Mouse (Mus musculus): Measurements from ENCODE around the gene Actn2.

Actn2 gene

GRCm38 (mm10) chr13:12311930-12312492, 28.5 kb downstream of the Actn2 start:
- DNase-seq: no peak

DNA sequence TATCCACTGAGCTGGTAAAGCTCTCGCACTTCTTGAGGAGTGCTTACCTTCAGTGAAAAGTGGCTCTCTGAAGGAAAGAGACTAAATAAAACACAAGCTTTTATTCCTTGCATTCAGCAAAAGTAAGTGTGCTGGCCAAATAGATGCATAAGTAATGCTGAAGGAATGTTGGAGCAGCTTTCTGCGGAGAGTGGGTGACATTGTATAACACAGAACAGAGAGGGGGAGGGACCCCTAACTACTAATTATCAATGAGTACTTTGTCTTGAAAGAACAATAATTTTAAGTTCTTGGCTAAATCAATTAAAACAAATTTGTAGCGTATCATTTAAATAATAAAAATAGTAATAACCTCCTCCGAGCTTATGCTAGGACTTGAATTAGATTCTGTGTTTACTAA, 29.2 kb downstream of the Actn2 start:
- DNase-seq: no peak

GRCm38 (mm10) chr13:12309446-12309845, 31.1 kb downstream of the Actn2 start:
- DNase-seq: no peak

GRCm38 (mm10) chr13:12308878-12309277, 31.7 kb downstream of the Actn2 start:
- DNase-seq: no peak

- no peak for DNase-seq
Observed at GRCm38 (mm10) chr13:12308473-12308872, 32.1 kb downstream of the Actn2 start.

DNA sequence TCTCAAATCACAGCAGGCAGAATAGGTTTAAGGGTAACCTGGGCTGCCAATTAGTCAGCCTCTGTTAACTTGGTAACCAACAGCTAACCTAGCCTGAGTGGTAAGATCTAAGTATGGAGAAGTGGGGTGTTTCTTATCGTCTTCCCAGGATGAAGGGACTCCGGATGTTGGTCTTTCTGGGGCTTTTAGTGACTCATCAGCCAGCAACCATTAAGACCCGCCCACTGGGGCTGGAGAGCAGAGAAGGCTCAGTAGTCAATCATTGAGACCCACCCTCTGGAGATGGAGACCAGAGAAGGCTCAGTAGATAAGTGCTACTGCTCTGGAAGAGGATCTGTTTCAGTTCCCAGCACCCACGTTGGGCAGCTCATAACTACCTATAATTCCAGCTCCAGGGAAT, 33.3 kb downstream of the Actn2 start:
- no peak for DNase-seq

- no peak for DNase-seq
Observed at GRCm38 (mm10) chr13:12305540-12305939, 35.0 kb downstream of the Actn2 start.

DNA sequence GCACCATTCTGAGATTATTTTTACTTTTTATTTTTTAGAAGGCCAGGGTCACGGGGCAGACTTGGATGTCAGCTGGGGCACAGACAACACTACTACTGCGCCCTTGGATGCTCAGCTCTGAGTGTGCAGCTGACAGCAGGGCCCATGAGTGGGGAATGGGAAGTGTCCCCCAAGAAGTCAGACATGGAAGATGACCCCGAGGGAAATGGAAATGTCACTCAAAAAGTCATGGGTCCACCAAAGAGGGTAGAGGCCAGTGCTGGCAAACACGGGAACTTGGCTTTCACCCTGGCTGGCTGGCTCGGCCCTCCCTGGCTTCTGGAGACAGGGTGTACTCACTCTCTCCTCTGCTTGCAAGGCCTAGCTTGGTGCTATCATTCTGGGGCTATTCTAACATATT, 35.6 kb downstream of the Actn2 start:
- DNase-seq: no peak

GRCm38 (mm10) chr13:12297777-12298176, 42.8 kb downstream of the Actn2 start:
- DNase-seq: no peak

GRCm38 (mm10) chr13:12296701-12297100, 43.9 kb downstream of the Actn2 start:
- DNase-seq: peak; percentile 30 to 32

DNA sequence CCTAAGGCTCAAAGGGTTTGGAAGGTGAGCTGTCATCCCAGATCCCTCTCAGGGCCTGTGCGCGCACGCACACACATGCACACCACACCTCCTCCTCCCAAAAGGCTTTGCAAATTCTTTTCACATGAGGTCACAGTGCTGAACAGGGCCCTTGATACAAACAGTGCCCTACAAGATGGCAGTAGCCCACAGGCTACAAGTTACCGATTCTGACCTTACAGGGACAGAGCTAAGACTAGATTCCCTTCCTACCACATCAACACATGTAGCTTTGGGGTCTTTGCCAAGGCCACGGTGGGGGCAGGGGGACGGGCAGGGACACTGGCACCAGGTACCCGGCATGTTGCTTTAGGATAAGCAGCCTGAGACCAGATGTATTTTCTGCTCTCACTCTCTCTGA, 46.8 kb downstream of the Actn2 start:
- no peak for DNase-seq

DNA sequence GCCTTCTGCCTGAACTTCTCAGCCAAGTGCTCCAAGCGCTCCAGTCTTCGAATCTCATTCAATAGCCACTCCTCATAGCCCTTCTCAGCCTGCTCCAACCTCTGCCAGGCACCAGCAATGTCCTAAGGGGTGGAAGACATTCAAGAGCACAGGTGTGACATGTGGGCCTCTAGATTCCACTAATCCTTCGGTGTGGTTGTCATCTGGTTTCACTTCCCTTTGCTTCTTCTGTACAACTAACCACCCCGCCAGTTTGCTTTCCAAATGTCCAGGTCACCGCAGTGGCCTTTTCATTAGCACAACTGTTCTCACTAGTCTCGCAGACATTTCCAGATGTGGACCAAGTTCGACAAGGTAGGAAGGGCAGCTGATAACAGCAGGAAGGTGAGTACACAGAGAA, 49.9 kb downstream of the Actn2 start:
- no peak for DNase-seq

DNA sequence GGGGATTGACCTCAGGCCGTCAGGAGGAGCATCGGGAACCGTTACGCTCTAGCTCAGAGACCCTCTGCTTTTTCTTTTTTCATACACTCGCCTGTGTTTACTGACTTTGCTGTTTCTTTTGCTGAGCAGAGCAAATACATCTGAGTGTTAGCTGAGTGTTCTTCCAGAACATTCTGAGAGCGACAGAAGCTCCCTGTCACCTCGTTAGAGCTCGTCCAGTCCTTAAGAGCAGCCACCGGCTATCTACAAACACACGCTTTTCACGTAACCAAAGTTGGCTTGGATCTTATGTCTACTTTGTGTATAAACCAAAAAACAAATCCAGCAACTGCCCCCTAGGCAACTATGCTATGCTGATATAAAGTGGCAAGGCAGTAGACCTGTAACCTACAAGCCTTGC, 56.0 kb downstream of the Actn2 start:
- no peak for DNase-seq

- no peak for DNase-seq
Observed at GRCm38 (mm10) chr13:12283826-12284225, 56.7 kb downstream of the Actn2 start.

DNA sequence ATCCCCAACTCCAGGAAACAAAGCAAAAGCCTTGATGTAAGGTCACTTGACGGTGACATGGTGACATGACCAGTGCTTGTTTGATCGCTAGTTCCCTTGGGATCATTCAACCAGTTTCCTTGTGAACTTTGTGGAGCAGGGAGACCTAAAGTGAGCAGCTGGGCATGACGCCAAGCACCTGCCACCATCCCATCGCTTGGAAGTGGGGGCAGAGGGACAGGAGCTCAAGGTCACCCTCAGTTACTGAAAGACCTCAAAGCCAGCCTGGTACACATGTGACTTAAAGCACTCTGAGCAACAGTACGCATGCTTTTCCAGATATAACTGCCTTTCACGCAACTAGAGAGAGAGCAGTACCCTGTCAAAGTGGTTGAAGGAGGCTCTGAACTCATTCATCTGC, 65.8 kb downstream of the Actn2 start:
- no peak for DNase-seq

DNA sequence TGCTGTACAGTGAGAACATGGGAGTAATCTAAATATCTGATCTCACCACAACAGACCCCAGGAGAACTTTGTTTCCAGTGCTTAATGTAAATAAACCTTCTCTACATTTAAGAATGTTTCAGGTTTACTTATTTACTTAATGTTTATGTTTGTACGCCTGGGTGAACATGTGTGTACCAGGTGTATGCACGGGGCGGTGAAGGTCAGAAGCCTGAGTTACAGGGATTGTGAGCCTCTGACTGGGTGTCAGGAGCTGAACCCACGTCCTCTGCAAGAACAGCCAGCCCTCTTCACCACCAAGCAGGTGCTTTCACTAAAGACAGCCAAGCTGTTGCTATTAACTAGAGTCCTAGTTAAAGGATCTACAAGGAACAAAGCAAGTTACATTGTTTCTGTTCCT, 66.3 kb downstream of the Actn2 start:
- no peak for DNase-seq

DNA sequence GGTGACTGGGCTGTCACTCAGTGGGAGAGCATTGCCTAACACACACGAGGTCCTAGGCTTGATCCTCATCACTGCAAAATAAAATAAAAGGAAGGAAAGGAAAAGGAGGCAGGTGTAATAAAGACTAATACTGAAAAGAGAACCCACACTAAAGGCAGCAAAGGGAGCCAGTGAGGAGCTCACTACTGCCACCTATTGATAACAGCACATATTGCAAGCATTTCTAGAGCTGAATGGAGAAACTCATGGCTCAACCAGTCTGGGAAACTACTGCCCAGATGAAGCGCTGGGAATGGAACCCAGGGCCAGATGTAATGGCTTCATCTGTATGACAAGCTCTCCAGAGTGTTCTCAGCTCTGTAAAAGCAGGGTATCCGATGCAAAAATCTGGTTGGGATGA, 67.6 kb downstream of the Actn2 start:
- peak; percentile 50 to 53 for DNase-seq

DNA sequence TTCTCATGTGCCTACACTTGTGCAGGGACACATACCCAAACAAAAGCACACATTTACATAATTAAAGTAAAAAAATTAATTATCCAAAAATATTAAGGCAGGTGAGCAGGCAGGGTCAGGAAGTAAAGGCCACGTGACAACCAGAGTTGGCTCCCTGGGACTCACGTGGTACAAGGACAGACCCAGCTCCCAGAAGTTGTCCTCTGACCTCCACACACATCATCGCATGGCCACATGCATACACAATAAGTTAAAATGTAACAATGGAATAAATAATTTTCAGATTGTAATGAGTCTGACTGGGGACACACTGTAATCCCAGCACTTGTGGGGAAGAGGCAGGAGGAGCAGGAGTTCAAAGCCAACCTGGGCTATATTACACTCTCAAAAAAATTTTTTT, 72.6 kb downstream of the Actn2 start:
- no peak for DNase-seq

GRCm38 (mm10) chr13:12267097-12267496, 73.5 kb downstream of the Actn2 start:
- DNase-seq: no peak

DNA sequence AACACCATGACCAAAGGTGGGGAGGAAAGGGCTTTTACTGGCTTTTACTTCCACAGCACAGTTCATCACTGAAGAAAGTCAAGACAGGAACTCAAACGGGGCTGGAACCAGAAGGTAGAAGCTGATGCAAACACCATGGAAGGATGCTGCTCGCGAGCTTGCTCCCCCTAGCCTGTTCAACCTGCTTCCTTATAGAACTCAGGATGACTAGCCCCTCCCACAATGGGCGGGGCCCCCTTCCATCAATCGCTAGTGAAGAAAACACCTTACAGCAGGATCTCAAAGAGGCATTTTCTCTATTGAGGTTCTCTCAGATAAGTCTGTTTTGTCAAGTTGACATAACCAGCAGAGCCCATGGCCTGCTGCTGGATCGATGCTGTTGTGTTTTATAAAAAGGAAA, 76.6 kb downstream of the Actn2 start:
- DNase-seq: no peak

DNA sequence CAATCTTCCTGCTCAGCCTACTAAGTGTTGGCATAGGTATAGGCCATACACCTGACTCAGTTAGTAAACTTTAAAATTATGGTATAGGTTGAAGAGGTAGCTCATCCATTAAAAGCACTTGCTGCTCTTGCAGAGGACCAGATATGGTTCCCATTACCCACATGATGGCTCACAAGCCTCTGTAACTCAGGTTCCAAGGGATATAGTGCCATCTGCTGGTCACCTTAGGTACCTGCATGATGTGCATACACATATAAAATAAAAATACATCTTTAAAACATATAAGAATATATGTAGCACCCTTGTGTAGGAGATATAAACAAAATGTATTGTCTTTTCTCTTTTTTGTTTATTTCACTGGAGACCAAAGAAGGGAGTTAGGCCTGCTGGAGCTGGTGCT, 79.1 kb downstream of the Actn2 start:
- no peak for DNase-seq

- DNase-seq: peak; percentile 97
Observed at GRCm38 (mm10) chr13:12257391-12258380, 82.9 kb downstream of the Actn2 start, which contains the start of gene Mtr. Gene Mtr (minus strand): TSS chr13:12258113.

DNA sequence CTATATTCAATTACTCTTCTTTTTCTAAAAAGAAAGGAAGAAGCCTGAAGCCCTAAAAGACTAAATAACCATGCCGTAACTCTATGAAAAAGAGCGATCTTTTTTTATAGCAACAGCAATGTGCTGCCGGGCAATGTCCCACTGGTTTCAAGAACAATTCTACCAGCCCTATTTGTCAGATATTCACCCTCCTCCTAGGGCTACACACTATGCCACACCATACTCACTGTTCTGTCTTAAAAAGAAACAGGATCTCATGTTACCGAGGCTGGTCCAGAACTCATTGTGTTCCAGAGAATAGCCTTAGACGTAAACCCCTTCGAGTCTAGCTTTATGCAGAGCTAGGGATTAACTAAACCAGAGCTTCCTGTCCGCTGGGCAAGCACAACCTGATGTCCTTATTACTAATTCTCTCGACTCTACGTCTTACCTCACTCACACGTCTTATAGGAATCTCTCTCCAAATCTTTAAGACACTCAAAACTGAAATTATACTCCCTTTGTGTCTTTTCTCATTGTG, 83.6 kb downstream of the Actn2 start:
- DNase-seq: peak in 1 of 2 experiments; percentile 13

Data from cerebellum, postnatal 14 days (tissue).